Mouse (Mus musculus) embryonic fibroblast, embryonic 13.5 days (primary cell): ENCODE results near the gene Cd52. TPM values are rescaled to one million over a fixed set of nuclear protein-coding genes. Genes with fewer than 3 reads are reported as not detected.

Experiments used
- H3K27ac ChIP-seq: 2 replicates; pipeline ENCODE4 v1.5.1; 2012; ENCODE audit warnings: low read length, control low read depth, inconsistent platforms; ENCODE audit not compliant: insufficient read depth
- H3K4me1 ChIP-seq: 2 replicates; pipeline ENCODE4 v1.6.1; 2011; ENCODE audit warnings: low read length; ENCODE audit not compliant: control insufficient read depth, insufficient read depth
- H3K4me3 ChIP-seq: 2 replicates; pipeline ENCODE4 v1.5.1; 2011; ENCODE audit warnings: mild to moderate bottlenecking, control low read depth, low read length; ENCODE audit not compliant: insufficient read depth
- CTCF ChIP-seq: IDR thresholded peaks from 2 replicates; pipeline ENCODE4 v1.5.1; 2011; ENCODE audit warnings: mild to moderate bottlenecking, control low read depth, low read length, moderate library complexity, borderline replicate concordance; ENCODE audit not compliant: insufficient read depth
- POLR2A ChIP-seq: IDR thresholded peaks from 2 replicates; pipeline ENCODE4 v1.6.1; 2011; ENCODE audit warnings: low read depth, mild to moderate bottlenecking, control low read depth, low read length, moderate library complexity
- polyA plus RNA-seq: library from polyadenylated mRNA; stranded (reverse); fragments of >200 nt; gene quantifications from 2 replicates; pipeline ENCODE4 v1.2.4, GENCODE M21; 2011; ENCODE audit warnings: low read depth; ENCODE audit not compliant: missing spikeins, insufficient read length

Cd52 gene
- polyA plus RNA-seq, 1 experiment = 6.0 TPM

DNA sequence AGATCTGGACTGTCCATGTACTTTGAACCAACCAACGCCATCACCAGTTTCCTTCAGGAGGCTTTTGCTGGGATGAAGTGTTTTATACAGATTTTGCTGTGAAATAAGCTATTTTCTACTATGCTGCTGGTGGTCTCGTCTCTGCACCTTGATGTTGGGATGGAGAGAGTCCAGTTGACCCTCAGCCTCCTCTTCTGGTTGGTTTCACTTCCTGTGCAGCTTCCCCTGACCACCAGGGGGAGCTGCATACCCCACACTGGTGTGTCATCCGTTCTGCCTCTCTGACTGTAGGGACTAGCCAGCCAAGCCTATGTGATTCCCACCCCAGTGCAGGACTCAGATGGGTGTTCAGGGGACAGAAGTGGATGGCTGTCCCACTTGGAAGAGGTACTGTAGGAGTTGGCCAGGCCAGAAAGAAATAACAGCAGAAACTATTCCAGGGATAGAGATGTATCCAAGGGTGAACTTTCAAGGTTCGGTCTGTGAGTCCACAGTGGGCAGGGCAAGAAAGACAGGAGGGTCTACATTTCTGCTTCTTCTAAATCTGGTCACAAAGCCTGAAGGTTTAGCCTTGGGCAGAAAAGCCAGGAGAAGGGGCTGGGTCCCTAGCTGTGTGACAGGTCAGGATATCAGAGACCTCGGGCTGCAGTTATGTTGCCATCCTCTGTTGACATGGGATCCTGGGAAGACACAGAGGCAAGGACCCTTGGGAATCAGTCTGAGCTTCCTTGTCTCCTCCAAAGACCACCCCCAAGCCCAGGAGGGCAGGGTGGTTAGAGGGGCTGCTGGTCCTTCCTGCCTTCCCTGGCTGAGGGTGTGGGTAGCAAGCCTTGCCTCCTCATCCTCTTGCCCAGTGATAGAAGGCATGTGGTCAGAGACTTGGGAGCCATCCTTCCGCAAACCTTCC lies 2.2 kb downstream of the Cd52 start:
- no peak overlapping the region for H3K4me3 ChIP-seq
- peak; percentile 49; the same call in 1 of the 2 replicates for TF ChIP-seq CTCF
- no peak for TF ChIP-seq POLR2A
- H3K4me1 ChIP-seq = no peaks in the 10 kb centered on the region

GRCm38 (mm10) chr4:134091225-134091529 lies 3.7 kb downstream of the Cd52 start:
- no peak for TF ChIP-seq POLR2A
- no peak for TF ChIP-seq CTCF
- no peak overlapping the region for H3K27ac ChIP-seq
- H3K4me1 ChIP-seq = no peaks in the 10 kb centered on the region
- H3K4me3 ChIP-seq = no peak overlapping the region

More for the DNA sequence above, 2.2 kb downstream of the Cd52 start:
- H3K27ac ChIP-seq = no peak overlapping the region

DNA sequence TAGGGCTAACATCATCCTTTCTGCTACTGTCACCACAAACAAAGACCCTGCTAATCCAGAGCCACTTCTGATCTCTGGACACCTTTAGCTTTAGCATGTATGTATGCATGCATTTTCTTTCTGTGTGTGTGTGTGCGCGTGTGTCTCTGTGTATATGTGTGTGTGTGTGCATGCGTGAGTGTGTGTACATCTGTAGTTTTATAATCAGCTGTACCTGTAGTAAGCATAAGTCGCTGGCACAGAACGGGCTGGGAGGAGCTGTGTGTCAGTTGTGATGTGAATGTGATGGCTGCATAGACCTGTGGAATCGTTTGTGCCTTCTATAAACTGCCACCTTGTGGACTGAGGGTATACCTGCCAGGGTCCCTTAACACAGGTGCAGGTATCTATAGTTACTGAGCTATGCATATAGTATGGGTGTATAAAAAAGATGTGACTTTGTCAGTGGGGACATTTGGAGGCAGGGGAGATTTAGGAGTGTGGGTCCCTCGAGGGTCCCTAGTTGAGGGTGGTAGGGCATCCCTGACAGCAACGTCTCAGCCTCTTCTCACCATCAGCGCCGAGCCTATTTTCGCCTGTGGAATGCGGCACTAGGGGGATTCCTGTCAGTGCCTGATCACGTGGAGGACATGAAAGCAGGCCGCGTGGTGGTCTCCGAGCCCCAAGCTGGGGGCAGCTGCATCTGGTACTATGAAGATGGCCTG lies 4.2 kb downstream of the Cd52 start:
- TF ChIP-seq POLR2A = no peak
- no peak for TF ChIP-seq CTCF
- H3K4me3 ChIP-seq = no peak overlapping the region
- no peak overlapping the region for H3K27ac ChIP-seq
- H3K4me1 ChIP-seq = no peaks in the 10 kb centered on the region

DNA sequence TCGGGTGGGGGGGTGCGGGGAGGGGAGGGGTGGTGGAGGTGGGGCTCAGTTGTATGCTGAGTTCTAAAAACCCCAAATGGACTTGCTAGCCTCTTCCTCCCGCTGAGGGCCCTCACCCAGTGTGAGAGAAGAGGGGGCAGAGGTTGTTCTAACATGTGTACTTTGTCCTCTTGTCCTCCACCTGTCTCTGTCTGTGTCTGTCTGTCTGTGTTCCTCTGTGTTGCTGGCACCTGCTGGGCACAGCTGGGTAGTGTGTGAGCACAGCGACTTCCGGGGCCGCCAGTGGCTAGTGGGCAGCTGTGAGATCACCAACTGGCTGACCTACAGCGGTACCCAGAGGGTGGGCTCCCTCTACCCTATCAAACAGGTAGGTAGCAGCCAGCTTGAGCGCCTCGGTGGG lies 5.9 kb downstream of the Cd52 start:
- Histone ChIP-seq H3K27ac (no peak overlapping the region), H3K4me1 (no peaks in the 10 kb centered on the region), H3K4me3 (no peak overlapping the region)
- TF ChIP-seq CTCF (no peak), POLR2A (no peak)

DNA sequence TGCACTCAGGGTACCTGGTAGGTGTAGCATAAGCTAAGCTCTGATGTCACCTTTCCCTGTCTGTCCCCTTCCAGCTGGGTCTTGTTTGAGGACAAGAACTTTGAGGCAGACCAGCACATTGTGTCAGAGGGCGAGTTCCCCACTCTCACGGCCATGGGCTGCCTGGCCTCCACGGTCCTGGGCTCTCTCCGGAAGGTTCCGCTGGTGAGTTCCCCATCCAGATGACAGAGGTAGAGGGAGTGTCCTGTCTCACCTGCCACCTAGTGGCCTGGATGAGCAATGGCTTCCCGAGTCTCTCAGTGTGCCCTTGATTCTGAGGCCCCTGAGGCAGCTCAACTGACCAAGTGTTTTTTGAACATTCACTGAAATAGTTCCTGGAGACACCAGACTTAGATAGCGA lies 7.5 kb downstream of the Cd52 start:
- H3K4me1 ChIP-seq = no peaks in the 10 kb centered on the region
- no peak overlapping the region for H3K27ac ChIP-seq
- H3K4me3 ChIP-seq = no peak overlapping the region
- peak; percentile 77; the same call in 1 of the 2 replicates for TF ChIP-seq CTCF
- no peak for TF ChIP-seq POLR2A

DNA sequence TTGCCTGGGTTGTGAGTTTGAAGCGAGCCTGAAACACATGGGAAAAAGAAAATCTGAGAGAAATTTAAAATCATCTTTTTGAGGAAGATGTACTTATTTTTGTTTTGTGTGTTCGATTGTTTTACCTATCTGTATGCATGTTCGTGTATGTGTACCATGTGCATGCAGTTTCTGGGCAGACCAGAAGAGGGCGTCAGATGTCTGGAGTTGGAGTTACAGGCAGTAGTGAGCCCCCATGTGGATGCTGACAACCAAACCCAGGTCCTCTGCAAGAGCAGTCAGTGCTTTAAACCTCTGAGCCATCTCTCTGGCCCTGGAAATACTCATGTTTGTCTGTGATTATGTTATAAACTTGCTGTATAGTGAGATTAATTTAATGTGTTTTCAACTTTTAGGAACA lies 9.9 kb downstream of the Cd52 start:
- no peaks in the 10 kb centered on the region for H3K4me1 ChIP-seq
- no peak overlapping the region for H3K27ac ChIP-seq
- H3K4me3 ChIP-seq = no peak overlapping the region
- TF ChIP-seq CTCF = no peak

DNA sequence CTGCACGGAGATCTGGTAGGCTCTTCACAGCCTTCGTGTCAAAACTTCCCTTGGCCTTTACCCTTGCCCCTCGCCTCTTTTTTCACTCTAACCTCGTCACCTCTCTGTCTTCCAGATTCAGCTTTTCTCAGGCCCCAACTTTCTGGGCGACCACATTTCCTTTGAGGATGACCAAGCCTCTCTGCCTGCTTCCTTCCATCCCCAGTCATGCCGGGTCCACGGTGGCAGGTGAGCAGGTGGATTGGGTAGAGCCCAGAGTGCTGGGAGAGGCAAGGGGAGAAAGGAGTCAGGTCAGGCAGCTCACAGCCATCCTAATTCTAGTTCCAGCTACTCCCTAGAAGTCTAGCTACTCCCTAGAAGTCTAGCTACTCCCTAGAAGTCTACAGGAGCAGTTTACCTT lies 12.4 kb downstream of the Cd52 start:
- no peak for TF ChIP-seq CTCF
- TF ChIP-seq POLR2A = no peak
- no peak overlapping the region; the same call in 1 of the 2 replicates for H3K4me3 ChIP-seq
- no peak overlapping the region for H3K27ac ChIP-seq
- H3K4me1 ChIP-seq = no peaks in the 10 kb centered on the region

DNA sequence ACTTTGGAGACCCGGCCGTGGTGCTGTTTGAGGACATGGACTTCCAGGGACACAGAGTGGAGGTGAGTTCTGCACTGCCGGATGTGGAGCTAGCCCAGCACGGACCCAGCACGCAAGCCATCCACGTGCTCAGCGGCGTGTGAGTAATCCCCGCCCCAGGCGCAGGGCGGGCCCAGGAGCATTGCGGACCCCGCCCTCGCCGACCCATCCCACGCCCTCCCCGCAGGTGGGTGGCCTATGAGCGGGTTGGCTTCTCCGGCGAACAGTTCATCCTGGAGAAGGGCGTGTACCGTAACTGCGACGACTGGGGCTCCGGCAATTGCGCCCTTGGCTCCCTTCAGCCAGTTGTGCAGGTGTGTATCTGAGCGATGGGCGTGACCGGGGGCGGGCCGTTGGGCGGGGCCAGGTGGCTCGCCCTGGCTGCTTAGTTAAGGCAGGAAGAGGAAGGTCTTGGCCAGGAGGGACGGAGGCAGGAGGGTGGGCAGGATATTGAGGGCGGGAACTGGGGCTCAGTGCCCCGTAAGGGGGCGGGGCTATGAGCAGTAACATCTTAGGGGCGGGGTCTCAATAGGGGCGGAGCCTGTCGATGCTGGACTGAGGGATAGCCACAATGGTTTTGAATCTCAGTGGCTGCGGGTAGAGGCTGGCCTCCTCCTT lies 13.0 kb downstream of the Cd52 start:
- Histone ChIP-seq H3K4me1 (no peaks in the 10 kb centered on the region), H3K4me3 (peak overlapping the region; percentile 8), H3K27ac (no peak overlapping the region)
- TF ChIP-seq POLR2A (no peak), CTCF (no peak)

GRCm38 (mm10) chr4:134080674-134081073 lies 14.2 kb downstream of the Cd52 start:
- Histone ChIP-seq H3K4me1 (no peaks in the 10 kb centered on the region), H3K27ac (no peak overlapping the region), H3K4me3 (no peak overlapping the region)
- TF ChIP-seq POLR2A (no peak), CTCF (no peak)
